Mouse (Mus musculus): ENCODE measurements around the gene Ppfia1.

Ppfia1 gene

GRCm38 (mm10) chr7:144489067-144489774 is 64.3 kb downstream of the Ppfia1 start:
- DNase-seq (ENCODE audit: low read depth) = no peak

- DNase-seq (ENCODE audit: low read depth) = no peak
Measured at GRCm38 (mm10) chr7:144480314-144480713, 73.2 kb downstream of the Ppfia1 start.

- DNase-seq (ENCODE audit: low read depth) = no peak
Measured at GRCm38 (mm10) chr7:144479569-144479968, 74.0 kb downstream of the Ppfia1 start.

GRCm38 (mm10) chr7:144475741-144476140 is 77.8 kb downstream of the Ppfia1 start:
- DNase-seq (ENCODE audit: low read depth) = no peak

- DNase-seq (ENCODE audit: low read depth) = no peak
Measured at GRCm38 (mm10) chr7:144473486-144473885, 80.0 kb downstream of the Ppfia1 start.

- no peak for DNase-seq (ENCODE audit: low read depth)
Measured at GRCm38 (mm10) chr7:144471103-144471502, 82.4 kb downstream of the Ppfia1 start.

GRCm38 (mm10) chr7:144470545-144471059 is 82.9 kb downstream of the Ppfia1 start, which contains the start of gene Cttn:
Gene Cttn (minus strand): TSS chr7:144471009.
- no peak for DNase-seq (ENCODE audit: low read depth)

GRCm38 (mm10) chr7:144469908-144470544 is 83.5 kb downstream of the Ppfia1 start:
- no peak for DNase-seq (ENCODE audit: low read depth)

GRCm38 (mm10) chr7:144469181-144469641 is 84.3 kb downstream of the Ppfia1 start:
- no peak for DNase-seq (ENCODE audit: low read depth)

GRCm38 (mm10) chr7:144468741-144469140 is 84.8 kb downstream of the Ppfia1 start:
- DNase-seq (ENCODE audit: low read depth) = no peak

GRCm38 (mm10) chr7:144462577-144462976 is 91.0 kb downstream of the Ppfia1 start:
- no peak for DNase-seq (ENCODE audit: low read depth)

GRCm38 (mm10) chr7:144461246-144461902 is 92.2 kb downstream of the Ppfia1 start:
- DNase-seq (ENCODE audit: low read depth) = no peak

GRCm38 (mm10) chr7:144458881-144459280 is 94.6 kb downstream of the Ppfia1 start:
- no peak for DNase-seq (ENCODE audit: low read depth)

GRCm38 (mm10) chr7:144450661-144451060 is 102.9 kb downstream of the Ppfia1 start:
- DNase-seq (ENCODE audit: low read depth) = no peak

GRCm38 (mm10) chr7:144449637-144450570 is 103.6 kb downstream of the Ppfia1 start:
- no peak for DNase-seq (ENCODE audit: low read depth)

GRCm38 (mm10) chr7:144448186-144448585 is 105.3 kb downstream of the Ppfia1 start:
- DNase-seq (ENCODE audit: low read depth) = no peak

- peak; percentile 59 for DNase-seq (ENCODE audit: low read depth)
Measured at GRCm38 (mm10) chr7:144447146-144447545, 106.4 kb downstream of the Ppfia1 start.

- DNase-seq (ENCODE audit: low read depth) = peak; percentile 74
Measured at GRCm38 (mm10) chr7:144444788-144445187, 108.7 kb downstream of the Ppfia1 start.

GRCm38 (mm10) chr7:144441976-144442375 is 111.6 kb downstream of the Ppfia1 start:
- no peak for DNase-seq (ENCODE audit: low read depth)

- no peak for DNase-seq (ENCODE audit: low read depth)
Measured at GRCm38 (mm10) chr7:144441466-144441865, 112.1 kb downstream of the Ppfia1 start.

- no peak for DNase-seq (ENCODE audit: low read depth)
Measured at GRCm38 (mm10) chr7:144438811-144439210, 114.7 kb downstream of the Ppfia1 start.

GRCm38 (mm10) chr7:144432920-144433319 is 120.6 kb downstream of the Ppfia1 start:
- DNase-seq (ENCODE audit: low read depth) = no peak
